Mouse (Mus musculus) myocyte (in vitro differentiated cells): ENCODE data around the gene Eva1a.

Experiments used
- MYOD1 ChIP-seq, 3 experiments: IDR thresholded peaks; one replicate each; pipeline ENCODE4 v1.6.1; 2011; ENCODE audit warnings: control low read depth in 2 of 3, low read depth in 2 of 3, mild to moderate bottlenecking in 2 of 3, moderate library complexity in 1 of 3; ENCODE audit not compliant: insufficient read length in 2 of 3, control insufficient read depth in 1 of 3
- POLR2A ChIP-seq: IDR thresholded peaks from one replicate; pipeline ENCODE4 v1.6.1; 2011; ENCODE audit warnings: low read depth, mild to moderate bottlenecking, control low read depth, moderate library complexity; ENCODE audit not compliant: insufficient read length
- TCF3 ChIP-seq: IDR thresholded peaks from one replicate; pipeline ENCODE4 v1.6.1; 2011; ENCODE audit warnings: low read depth, control low read depth; ENCODE audit not compliant: insufficient read length
- USF1 ChIP-seq: IDR thresholded peaks from one replicate; pipeline ENCODE4 v1.6.1; 2011; ENCODE audit warnings: low read depth, mild to moderate bottlenecking, control low read depth, moderate library complexity

- TF ChIP-seq POLR2A (no peak), MYOD1 (IDR thresholded peaks at IDR 0.05; ENCODE audit: control insufficient read depth in 1 of 3, insufficient read length in 2 of 3, low read depth in 2 of 3) (no peak), TCF3 (no peak), USF1 (no peak)
These were observed 35.5 kb downstream of the Eva1a start for GRCm38 (mm10) chr6:82076364-82076763.
